Mouse (Mus musculus) heart, postnatal 36 days (tissue): ENCODE measurements around the gene Chd9. TPM values are rescaled to one million over a fixed set of nuclear protein-coding genes. Genes with fewer than 3 reads are reported as not detected.
"Not testable (repeated sequence)": the region's sequence is repeated elsewhere in the genome, so short reads cannot be mapped to it uniquely, and the experiment has no call there.

ENCODE experiments used
- DNase-seq, 2 experiments: peaks; one replicate each; pipeline ENCODE4 v3.0.0; 2021 to 2022
- intact Hi-C: fragments of 180-260 bp; cut with DNase I; formaldehyde crosslinking; loops from one replicate; pipeline ENCODE4 v1.15.1; 2025
- total RNA-seq, 2 experiments: library from RNA; stranded (reverse); gene quantifications; 2 replicates each; pipeline ENCODE4 v1.2.3; 2021

Gene Chd9
- total RNA-seq, 2 experiments from 2014 or later, result 46.8 to 49.4 TPM

DNA sequence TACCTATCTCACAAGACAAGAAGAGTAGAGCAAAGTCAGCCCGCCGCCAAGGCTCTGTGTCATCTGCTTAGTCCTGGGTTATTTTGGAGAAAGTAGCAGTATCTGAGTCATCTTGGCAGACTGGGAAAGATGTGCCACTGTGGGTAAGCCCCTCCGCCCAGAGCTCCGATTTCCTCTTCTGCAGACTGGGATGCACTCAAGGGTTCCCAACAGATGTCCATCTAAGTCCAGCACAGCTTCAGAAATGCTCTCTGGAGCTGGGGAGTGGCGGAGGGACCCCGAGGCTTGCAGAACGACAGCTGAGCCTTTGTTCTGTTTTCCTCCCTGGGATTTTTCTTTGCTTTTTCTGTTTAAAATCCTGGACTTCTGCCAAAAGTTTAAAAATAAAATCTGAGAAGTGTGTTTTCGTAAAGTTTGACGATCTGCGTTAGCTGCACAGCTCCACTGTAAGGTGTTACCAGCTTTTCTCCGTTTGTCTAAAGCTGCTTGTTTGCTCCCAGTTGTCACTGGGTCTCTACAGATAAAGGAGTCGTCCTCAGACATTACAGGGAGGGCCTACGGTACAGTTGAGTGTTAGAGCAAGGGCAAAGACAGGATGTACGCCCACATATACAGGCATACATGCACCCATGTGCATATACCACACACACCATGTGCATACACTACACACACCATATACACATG, 66.2 kb downstream of the Chd9 start:
- no peak for DNase-seq
- intact Hi-C loops, result no loop called here

DNA sequence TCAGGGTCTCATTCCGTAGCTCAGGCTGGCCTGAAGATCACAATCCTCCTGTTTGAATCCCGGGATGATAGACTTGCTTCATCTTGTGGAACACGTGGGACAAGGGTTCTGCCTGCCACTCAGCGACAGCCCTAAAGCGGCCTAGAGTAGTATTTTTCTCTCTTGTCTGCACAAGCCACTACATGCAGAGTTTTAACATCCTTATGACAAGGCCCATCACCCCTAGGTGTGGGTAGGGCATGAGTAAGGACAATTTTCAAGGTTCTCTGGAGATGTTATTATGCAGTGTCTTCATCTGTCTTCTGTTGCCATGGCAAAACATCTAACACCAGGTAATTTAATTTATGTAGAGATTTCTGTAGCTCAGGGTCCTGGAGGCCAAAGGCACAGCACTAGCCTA, 69.2 kb downstream of the Chd9 start:
- intact Hi-C loops, result no loop called here
- no peak for DNase-seq

DNA sequence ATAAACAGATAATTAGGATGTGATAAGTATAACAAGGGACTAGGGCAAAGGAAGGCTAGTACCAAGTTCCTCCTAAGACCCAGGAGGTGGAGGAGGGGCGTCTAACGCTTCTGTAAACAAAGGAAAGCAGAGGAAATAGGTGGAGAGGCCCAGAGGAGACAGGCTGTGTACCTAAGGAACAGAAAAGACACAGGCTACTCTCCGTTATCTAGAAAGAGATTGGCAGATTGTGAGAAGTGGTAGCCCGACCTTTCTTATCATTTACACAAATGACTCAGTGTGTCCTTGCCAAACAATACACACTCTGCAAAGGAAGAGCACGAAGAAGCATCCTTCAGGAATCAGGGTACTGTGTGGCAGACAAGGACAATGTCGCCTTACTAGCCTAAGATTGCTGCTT, 70.4 kb downstream of the Chd9 start:
- intact Hi-C loops, result no loop called here
- no peak for DNase-seq

DNA sequence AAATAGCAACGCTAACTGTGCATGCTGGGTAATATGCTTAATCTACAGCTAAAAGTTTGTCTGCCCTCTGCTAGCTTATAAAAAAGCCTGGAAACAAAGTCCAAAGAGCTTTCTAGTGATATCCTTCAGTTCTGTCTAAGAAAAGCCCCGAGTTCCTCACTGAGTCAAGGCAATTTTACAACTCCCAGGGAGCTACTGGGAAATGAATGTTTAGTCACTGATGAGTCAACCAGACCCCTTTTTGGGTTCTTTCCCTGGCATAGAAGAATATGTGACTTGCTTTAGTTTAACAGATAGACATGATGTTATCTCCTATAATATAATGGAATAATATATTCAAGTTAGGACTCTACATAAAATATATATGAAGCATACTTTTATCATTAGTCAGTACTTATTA, 73.8 kb downstream of the Chd9 start:
- DNase-seq, result no peak
- intact Hi-C loops, result no loop called here

DNA sequence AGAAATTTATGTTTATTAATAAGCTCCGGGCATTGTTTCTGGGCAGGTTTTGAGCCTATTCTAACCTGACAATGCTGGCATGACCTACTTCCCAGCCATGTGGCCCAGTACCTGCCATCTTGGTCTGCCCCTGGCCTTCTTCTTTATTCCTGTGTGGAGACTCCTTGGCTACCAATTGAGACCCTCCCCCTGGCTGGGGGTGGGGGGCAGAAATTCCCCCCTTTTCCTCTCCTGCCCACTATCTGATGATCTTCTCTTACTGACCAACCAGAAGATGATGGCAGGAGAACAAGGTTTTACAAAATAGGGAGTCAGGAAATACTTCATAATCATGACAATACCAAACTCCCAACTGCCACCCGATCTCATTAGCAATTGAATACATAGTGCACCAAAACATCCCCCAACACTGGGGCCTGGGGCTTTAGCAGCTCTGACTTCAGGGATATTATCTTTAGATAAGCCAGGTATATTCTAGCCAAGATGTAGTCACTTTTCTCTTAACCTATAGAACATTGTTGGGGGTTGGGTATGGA, 76.1 kb downstream of the Chd9 start:
- intact Hi-C loops, result no loop called here

DNA sequence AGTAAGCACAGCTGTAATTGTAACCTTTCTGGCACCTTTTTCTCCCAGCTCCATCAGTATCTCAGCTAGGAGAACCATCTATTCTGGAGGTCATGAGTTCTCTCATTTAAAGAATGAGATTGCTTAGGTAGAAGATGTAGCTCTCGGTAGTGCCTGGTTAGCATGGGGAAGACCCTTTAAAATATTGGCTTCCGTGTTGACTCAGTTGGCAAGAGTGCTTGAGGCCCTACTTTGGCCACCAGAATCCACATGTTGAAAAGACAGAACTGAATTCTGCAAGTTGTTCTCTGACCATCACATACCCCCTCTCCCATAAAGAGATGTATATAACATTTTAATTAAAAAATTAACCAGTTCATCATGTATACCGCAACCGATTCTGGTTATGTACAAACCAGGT, 78.8 kb downstream of the Chd9 start:
- intact Hi-C loops, result loop anchor here (1.0 to 5.0 kb wide), 2 partner anchors 30 to 110 kb away; no protein-coding TSS in a partner anchor
- DNase-seq, result no peak

More for the DNA sequence above, 76.1 kb downstream of the Chd9 start:
- DNase-seq, result no peak

DNA sequence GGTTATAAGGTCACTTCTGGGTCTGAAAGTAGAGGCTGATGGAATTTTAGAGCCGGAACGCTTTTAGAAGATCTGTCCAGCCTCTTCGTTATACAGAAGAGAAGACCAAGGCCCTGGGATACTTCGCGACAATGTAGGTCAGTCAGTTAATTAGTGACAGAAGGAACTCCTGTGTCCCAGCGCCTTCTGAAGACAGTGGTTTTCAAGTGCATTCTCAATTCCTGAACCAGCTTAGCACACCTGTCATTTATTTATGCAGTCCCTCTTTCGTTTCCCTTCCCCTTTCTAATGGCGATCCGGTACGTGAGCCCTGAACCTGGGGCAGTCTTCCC, 79.3 kb downstream of the Chd9 start:
- intact Hi-C loops, result loop anchor here (1.0 to 5.0 kb wide), 2 partner anchors 30 to 110 kb away; no protein-coding TSS in a partner anchor
- no peak for DNase-seq

DNA sequence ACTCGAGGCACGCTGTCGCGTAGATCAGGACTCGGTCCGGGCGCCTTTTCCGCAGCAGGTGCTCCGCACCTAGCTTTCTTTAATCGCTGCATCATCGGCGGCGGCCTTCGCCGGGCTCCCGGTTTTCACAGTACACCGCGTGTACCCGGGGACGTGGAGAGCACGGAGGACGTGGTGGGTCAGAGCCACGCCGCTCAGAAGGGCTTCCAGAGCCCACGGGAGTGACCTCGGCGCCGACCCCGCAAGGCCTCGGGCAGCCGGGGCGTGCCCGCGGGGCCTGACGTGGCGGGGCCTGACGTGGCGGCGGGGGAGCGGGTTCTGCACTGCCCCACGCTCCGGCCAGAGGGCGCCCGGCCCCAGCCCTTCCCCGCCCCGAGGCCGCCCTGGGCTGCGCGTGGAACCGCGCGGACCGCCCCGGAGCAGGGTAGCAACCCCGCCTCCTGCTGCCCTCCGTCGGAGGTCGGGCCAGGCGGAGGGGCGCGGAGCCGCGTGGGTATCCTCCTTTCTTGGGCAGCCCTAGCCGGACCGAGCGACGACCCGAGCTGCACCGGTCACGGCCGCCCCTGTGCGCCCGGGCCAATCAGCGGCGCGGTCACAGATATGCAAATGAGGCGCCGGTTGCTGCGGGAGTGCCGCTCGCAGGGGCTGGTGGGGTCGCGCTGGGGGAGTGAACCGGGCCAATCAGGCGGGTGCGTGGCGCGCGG, 79.8 kb downstream of the Chd9 start:
- peak; percentile 97 to 98 for DNase-seq
- intact Hi-C loops, result loop anchor here (1.0 to 5.0 kb wide), 5 partner anchors 29 to 109 kb away; partner anchors contain the start of gene Chd9

DNA sequence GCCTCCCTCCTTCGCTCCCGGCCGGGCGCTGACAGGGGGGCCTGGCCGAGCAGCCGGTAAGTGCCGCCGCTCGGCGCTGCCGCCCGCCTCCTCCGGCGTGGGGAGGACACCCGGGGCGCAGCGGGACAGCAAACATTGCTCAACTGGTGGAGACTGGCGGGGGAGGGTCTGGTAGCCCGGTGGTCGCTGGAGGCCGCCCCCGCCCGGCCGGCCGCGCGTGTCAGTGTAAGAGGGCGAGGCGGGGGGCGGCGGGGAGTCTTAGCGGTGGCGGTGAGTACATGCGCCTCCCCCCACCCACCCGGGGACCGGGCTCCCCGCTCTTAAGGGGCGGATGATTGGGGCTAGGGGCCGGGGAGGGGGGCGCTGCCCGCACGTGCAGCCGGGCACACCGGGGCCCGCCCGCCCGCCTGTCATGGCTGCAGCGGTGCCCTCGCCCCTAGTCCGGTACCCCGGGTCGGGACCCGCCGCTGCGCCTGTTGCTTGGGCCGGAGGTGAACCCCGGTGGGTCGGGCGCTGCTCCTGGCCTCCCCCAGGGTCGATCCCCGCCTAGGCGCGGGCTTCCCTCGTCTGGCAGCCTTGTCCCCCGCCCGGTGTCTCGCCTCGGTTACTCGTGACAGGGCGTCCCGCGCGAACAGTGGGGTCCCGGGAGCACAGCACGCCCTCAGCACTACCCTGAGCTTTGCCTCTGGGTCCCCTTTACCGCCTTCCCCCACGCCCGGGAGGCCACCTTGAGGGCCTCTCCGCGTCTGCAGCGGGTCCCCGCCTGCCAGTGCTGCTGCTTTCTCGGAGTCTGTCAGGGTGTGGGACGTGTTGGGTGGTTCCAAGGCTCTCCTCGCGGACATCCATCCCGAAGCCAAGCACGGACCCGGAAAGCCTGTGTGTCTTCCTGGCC, 80.7 kb downstream of the Chd9 start:
- peak; percentile 60 to 72 for DNase-seq
- intact Hi-C loops, result loop anchor here (1.0 to 5.0 kb wide), 4 partner anchors 28 to 108 kb away; partner anchors contain the start of gene Chd9

DNA sequence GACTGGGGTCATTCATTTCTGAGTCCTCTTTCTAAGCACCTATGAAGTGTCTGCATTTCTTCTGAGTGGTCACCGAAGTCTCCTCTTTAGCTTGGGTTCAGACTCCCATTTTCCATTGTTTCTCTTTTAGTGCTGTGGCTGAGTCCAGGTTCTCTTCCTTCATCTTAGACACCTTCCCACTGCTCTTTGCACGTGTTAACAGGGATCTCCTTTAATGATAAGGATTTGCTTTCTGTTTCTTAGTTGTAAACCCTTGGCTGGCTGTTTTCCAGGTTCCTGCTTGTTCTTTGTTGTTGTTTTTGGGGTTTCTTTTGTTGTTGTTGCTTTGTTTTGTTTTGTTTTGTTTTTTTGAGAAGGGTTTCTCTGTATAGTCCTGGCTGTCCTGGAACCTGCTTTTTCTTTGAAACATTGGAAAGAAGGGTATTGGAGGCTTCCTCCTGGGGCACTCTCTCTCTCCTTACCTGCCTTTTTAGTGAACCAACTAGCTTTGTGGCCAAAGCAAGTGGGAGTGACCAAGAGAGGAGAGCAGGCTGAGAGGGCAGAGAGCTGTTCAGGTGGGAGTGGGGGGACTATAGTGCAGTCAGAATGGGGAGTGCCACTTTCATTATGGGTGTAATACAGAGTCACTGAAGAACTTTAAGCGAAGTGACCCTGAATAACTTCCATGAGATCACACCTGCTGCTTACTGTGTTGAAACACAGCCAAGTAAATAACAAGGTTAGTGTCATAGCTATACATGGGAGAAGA, 95.2 kb downstream of the Chd9 start:
- intact Hi-C loops, result no loop called here
- no peak for DNase-seq

DNA sequence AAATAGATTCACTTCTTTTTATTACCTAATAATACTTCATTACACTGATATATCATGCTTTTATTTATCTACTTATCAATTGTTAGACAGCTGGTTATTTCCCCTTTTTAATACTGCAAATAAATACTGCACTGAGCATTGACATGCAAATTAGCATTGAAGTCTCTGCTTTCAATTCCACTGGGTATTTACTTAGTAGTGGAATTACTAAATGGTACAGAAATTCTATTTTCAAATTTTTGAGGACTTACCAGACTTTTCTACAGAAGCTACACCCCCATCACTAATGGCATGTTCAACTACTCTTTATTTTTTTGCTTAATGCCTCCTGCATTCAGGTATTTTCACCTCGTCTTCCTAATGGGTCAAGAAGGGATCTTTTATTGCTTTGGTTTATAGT, 100.3 kb downstream of the Chd9 start:
- DNase-seq, result no peak
- intact Hi-C loops, result no loop called here

DNA sequence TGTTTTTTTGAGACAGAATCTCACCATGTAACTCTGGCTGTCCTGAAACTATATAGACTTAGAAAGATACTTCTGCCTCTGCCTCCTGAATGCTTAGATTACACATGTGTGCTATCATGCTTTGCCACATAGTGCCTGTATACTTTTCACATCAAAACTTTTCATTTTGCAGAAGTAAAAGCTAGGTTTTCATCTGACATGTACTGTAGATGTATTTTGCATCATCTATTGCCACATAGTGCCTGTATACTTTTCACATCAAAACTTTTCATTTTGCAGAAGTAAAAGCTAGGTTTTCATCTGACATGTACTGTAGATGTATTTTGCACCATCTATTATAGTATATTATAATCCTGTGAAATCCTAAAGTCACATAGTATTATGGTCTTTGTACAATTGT, 102.0 kb downstream of the Chd9 start:
- intact Hi-C loops, result not testable (repeated sequence)

DNA sequence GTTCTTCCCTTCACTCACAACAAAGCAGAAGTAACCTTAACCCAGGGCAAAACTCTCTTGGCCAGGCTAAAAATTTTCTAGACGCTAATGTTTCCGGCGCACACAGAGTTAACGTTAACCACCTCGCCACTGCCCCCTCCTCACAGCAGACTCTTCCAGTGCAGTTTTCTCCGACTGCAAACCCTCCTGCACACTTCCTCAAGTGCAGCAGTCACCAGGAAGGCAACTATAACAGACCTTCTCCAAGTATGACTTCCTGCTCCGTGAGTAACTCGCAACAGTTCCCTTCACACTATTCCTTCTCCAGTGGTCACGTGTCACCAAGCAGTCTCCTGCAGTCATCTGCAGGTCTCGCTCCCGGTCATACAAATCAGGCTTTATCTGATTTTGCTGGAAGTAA, 104.8 kb downstream of the Chd9 start:
- intact Hi-C loops, result no loop called here
- no peak for DNase-seq

More for the DNA sequence above, 102.0 kb downstream of the Chd9 start:
- not testable (repeated sequence) for DNase-seq

DNA sequence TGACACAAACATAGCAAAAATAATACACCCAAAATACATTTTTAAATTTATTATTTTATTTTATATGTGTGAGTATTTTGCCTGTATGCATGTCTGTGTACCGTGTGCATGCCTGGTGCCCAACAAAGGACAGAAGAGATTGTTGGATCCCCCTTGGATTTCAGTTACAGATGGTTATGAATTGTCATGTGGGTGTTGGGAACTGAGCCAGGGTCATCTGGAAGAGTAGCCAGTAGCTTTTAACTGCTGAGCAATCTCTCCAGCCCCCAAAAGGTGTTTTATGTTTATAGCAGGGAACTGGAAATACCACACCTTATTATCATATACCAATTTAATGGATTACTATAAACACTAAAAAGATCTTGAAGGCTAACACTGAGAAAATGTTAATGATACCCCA, 106.6 kb downstream of the Chd9 start:
- intact Hi-C loops, result no loop called here
- DNase-seq, result no peak

DNA sequence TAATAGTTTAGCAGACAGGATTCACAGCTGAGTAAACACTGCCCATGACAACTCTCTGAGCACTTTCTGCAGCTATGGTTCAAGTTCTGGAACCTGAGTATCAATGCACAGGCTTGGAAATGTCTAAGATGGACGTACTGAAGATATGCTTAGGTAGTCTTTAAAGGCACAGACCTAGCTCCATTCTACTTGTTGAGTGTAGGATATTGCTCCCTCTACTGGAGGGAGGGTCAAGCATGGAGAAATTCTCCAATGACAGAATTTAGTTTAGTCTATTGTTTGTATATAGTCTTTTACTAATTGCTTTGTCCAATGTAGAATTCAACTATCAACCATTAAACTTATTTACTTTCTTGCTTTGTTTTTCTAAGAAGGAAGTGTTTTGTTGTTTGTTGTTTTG, 108.7 kb downstream of the Chd9 start:
- DNase-seq, result no peak
- intact Hi-C loops, result loop anchor here (1.0 to 2.0 kb wide), 2 partner anchors 28 to 109 kb away; partner anchors contain the start of gene Chd9

DNA sequence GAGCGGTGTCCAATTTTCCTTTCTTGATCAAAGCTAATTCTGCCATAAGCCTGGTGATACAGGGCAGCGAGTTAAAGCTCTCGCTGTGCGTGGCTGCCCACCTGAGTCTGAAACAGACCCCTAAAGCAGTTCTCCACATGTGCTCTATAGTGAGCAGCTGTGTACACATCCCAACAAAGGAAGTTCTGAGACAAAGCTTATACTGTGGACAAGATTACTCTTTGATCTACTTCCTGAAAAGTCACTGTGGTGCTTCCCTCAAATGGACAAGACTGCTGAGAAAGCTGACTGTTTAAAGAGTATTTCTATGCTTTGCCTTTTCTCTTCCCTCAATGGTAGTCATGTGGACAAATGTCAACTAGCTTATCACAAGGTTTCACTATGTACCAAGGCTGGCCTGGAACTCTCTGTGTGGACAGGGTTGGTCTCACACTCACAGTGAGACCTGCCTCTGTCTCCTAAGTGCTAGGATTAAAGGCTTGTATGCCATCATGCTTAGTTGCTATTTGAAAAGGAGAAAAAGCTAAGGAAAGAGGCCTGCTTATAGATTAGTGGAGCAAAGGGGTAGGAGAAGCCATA, 110.3 kb downstream of the Chd9 start:
- DNase-seq, result no peak
- intact Hi-C loops, result no loop called here

DNA sequence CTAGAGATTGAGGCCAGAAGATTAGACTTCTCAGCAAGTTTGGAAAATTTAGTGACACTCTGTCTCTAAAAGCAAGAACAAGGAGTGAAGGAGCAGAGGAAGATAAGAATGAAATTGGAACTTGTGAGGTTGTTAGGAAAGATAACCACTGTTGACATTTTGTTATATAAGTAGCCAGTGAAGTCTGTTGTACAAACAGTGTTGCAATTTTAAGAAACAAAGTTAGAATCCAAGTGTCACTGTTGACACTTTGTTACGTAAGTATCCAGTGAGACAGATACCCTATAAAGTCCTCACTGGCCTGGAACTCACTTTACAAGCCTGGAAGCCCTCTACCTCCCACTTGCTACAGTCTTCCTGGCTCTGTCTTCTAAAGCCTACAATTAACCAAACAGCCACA, 111.7 kb downstream of the Chd9 start:
- DNase-seq, result no peak

DNA sequence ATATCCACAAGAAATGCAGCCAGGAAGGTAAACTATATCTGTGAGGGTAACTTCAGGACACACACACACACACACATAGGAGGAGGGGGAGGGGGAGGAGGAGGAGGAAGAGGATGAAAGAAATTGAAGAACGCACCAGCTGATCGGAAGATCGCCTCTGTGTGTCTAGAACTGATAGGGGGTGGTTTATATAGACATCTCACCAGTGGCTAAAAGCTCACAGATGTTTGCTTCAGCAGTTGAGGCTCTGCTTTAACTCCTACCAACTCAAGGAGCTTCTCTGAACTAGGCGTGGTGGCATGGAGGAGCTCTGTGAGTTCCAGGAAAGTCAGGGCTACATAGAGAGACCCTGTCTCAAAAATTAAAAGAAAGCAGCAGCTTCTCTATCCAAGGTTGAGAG, 115.6 kb downstream of the Chd9 start:
- intact Hi-C loops, result no loop called here
- DNase-seq, result no peak

More for the DNA sequence above, 111.7 kb downstream of the Chd9 start:
- intact Hi-C loops, result no loop called here
